Mouse (Mus musculus) heart, adult 11 months (tissue): ENCODE measurements at regions not wholly inside any gene's neighbourhood (a gene's known extent, or its start where the extent isn't known, plus 50 kb on each side); places are given as distances from the start of the nearest gene placed in this dataset.

ENCODE experiments used
- DNase-seq: peaks from one replicate; pipeline ENCODE4 v3.0.0; 2022

- DNase-seq, result no peak
Measured at GRCm38 (mm10) chr7:136457867-136458448, 436.5 kb upstream of the Mgmt start.

DNA sequence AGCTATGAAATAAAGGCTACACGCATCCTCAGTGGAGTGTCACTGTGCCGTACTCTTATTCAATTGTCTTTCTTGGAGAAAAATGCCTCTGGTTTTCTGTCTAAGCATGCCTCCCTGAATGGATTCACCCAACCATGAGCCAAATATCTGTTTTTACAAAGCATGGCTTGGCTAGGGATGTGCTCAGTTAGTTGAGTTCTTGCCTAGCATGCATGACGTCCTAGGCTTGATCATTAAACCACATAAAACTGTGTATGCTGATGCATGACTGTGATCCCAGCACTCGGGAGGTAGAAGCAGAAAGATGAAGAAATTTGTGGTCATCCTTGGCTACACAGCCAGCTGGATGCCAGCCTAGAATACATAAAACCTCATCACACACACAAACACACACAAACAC lies 417.3 kb upstream of the Mgmt start:
- no peak for DNase-seq

DNA sequence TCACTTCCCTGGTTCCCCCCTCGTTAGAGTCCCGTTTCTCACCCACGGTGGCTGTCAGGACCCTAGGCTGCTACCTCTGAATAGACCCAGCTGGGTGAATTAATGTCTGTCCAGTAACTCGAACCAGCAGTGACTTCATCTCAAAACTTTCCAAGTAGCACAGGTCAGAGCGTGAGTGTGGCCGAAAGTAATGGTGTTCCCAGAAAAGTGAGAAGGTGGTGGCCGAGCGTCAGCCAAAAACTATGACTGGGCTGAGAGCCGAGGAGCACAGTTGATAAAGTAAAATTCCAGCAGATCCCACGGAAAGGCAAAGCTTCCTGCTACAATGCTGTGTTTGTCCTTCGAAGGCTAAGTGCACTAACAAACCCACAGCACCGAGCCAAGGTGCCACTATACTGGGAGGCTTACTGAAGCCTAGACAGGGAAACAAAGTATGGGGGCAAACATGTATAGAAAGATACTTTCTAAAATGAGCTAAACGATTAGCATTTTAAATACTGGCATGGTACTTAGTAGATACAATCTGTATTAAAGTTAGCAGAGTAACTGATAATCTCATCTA lies 413.7 kb upstream of the Mgmt start:
- DNase-seq, result peak; percentile 97

DNA sequence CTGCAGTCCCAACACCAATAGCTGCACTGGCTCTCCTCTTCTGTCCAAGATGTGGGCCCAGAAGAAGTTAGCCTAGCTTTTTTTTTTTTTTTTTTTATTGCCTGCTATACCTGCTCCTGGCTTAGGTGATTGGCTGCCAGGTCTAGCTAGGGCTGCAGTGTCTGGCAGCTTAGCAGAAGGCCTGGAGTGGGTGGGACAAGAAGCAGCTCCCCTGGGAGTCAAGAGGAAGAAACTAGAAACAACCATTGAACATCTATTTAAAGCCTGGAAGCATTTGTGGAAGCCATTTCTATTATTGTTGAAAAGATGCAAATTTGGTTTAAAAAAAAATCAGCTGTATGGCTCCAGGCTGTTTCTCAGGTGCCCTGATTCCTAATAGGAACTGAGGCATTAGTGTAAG lies 411.2 kb upstream of the Mgmt start:
- DNase-seq, result peak; percentile 96

- no peak for DNase-seq
Measured at GRCm38 (mm10) chr7:136487556-136487955, 406.9 kb upstream of the Mgmt start.

- DNase-seq, result no peak
Measured at GRCm38 (mm10) chr7:136494862-136495261, 399.6 kb upstream of the Mgmt start.

DNA sequence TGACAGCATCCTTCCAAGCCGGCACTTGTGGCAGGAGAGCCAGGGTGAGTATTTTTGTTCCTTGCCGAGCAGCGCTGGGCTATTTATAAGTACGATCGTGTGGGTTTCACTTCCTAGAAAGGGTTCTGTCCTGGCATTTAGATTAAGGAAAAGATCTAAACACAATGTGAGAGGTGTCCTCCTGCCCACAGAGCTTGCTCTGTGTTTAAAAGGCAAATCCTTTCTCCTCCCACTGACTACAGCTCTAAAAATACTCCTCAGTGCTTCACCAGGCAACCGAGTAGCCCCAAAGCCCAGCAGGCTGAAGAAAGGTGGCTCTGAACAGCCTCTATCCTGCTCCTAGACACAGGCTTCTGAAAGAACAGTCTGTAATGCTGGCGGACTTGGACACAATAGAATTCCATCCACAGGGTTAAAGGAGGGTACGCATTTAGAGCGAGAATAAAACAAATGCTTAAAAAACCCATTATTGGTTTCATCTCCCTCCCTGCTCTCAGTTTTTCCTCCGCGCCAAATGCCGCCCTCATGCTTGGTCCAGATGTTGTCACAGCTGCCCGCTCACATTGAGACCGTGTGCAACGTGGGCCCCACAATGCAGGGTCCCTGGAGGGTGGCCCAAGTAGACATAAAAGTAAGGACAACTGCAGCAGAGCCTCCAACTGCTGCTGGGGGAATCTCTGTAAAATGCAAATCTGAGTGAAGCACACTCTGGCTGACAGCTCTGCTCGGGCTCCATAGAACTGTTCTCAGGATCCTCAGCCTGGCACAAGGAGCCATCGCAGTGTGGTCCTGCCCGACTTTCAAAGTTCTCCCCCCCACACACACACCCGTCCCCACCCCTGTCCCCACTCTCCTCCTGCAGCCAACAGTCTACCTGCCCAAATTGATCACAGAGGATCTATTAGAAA lies 397.8 kb upstream of the Mgmt start:
- peak; percentile 91 for DNase-seq

DNA sequence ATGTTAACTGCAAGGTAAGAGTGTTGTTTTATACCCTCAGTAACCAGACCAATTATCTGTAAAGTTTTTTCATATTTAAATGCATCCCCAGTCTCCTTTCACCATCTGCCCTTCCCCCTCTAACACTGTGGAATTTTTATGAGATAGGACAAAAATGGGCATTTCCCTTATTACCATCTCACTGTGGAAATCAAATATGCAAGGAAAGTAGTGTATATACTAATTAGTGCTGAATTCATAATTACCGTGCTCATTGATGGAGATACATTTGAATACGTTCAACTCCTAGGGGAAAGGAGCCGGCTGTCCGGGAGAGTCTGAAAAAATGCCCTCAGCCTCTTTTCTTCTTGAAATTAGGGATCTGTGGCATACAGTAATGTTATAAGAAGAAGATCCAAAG lies 394.4 kb upstream of the Mgmt start:
- no peak for DNase-seq

DNA sequence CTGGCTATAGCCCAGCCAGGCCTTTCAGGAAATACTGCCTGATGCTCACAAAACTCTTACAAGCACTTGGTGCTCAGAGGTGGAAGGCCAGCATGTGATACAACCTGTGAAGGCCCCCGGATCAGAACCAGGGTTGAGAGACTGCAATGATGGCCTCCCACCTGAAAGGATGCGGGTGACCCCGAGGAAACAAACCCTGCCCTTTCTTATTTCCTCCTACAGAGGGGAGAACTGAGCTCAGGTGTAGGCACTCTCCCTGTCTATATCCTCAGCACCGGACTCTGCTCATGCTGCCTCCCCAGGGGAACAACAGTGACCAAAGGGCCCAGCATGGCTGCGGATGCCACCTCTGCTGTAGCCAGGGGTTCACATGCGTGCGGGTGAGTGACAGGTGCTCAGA lies 393.3 kb upstream of the Mgmt start:
- no peak for DNase-seq

DNA sequence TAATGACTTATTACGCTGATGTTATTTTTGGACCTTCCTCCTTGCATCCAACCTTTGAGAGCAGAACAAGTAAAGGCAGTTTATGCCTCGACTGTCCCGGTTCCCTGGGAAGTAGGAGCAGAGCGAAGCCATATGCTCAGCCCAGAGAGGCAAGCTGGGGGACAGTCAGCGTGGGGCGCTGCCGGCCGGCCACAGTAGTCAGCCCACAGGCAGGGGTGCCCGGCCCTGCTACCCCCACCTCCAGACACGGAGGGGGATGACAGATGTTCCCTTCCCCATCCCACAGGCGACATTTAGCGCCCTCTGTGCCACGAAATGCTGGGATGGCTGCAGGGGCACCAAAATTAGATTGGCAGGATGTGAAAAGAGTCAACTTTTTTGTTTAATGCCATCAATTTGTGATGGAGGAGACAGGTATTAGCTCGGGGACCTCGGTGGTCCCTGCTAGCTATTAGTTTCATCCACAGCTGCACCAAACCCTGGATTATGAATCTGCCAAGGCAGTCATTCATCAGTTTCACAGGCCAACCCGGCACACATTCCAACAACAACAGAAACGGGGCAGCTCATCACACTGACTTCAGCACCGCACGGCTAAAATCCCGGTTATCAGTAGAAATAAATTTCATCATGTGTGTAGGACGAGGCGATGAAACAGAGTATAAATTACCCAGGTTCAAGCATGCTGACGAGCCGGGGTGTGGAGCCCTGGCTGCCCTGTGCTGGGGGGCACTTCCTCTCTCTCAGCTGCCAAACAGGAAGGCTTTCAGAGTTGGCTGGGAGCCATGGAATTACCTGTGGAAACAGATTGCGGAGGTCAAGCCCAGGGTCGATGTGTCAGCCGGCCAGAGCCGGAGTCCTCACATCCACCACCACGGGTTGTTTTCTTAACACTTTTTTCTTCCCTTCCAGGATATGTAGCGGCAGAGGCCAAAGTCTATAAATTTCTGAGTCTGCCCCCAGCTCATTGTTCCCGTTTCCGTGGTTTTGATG lies 392.3 kb upstream of the Mgmt start:
- DNase-seq, result peak; percentile 96

DNA sequence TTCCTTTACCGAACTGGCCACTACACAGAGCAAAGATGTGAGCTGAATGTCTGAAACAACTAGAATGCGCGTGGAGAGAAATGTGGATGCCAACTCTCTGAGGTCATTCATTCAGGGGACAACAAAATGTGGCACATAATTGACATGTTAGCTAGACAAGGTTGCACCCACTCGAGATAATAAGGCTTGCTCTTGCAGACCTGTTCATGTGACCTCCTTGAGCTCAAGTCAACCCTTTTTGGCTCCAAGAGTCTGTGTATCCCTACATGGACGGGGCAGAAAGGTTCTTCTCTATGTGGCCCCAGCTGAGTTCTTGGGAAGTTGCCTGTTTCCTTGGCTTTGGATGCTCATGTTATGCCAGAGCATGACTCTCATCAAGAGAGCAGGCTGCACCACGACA lies 383.0 kb upstream of the Mgmt start:
- peak; percentile 11 for DNase-seq

DNA sequence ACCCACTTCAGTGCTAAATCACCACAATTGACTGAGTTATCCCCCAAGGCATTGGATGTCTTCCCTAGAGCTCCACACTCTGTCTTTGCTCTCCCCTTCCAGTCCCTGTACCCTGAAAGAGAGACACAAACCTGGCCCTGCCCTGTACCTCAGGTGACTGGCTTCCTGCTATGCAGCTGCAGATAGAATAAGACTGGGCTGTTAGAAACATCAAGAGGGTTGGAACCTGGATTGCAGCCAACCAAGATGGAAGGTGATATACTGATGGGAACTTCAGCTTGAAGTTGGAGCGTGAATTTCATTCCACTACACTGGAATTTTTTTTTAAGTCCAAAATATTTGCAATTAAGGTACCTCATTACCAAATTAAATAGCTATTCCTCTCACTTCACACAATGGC lies 379.0 kb upstream of the Mgmt start:
- DNase-seq, result peak; percentile 91

DNA sequence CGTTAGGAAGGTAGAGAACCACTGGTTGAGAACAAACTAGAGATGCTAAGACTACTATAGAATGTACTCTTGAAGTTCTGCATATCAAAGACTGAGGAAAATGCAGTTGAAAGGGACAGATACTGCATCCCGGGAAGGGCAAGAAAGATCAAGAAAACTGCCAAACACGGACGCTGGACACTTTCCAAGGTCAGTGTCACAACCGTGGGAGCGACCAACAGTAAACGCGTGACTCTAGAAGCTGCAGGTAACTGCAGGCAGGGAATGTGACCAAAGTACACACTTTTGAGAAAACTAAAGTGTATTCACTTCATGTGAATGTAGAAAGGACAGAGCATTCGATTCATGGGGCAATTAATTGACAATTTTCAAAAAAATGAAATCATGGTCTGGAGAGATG lies 368.6 kb upstream of the Mgmt start:
- DNase-seq, result peak; percentile 55

GRCm38 (mm10) chr7:136530006-136530785 lies 364.2 kb upstream of the Mgmt start:
- DNase-seq, result peak; percentile 74

DNA sequence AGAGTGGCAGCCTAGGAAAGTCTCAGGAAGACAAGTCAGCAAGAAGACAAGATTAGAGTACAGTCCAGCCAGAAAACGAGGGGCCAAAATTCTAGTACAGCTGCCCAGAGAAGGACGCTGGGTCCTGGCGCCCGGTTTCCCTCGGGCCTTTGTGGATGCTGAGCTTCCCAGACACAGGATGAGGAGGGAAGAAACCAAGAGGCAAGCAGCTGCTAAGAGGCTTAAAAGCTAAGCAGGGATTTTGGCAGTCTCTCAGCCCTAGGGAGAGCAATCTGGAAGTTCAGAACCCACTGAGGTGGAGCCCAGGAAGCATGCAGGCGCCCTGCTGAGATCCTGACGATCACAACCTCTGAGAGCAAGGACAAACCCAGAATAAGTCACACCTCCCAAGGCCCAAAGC lies 363.1 kb upstream of the Mgmt start:
- DNase-seq, result peak; percentile 95

DNA sequence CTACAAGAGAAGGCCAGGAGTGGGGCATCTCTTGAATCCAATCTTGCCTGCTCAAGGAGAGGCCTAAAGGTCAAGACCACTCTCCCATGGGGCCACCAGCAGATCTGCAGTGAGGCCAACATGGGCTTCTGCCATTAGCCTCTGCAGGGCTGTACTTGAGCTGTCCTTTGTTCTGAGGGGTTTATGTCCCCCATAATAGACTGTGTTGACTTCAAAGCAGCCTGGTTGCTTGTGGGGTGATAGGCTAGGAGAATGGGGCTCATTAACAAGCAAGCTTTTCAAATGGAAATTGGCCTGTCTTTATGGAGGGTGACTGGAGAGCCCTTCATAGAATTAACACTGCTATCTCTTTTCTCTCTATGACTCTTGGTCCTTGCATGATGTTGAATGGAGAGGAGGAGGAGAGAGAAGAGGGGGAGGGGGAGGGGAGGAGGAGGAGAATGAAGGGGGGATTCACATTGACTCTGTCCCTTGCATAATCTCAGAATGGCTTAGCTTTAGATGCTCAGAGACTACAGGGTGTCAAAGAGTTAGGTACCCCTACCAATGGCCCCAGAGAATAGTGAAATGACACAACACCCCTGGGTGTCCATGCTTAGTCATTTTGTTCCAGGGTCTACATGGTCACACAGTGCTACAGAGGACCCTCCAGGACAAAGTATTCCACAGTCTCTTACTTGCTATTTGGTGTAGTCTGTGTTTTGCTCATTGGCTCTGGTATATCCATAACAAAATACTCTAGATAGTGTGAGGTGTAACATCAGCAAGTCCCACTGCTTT lies 352.3 kb upstream of the Mgmt start:
- peak; percentile 66 for DNase-seq

DNA sequence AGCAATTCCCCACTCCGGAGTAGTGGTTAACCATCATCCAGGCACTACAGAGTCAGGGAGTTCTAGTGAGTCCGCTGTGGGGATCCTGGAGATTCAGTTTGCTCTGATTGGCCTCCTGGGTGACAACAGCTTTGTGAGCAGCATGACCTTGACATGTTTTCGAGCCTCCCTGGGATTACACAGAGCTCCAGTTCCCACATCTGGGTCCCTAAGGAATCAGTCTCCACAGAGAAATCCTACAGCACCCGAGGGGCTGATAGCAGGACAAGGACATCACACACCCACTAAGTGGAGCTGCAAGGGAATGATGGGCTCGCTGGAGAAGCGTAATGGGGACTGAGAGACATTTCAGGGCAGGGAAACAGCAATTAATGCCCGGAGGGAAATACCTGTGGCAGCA lies 351.5 kb upstream of the Mgmt start:
- peak; percentile 95 for DNase-seq

GRCm38 (mm10) chr7:136547837-136548236 lies 346.6 kb upstream of the Mgmt start:
- DNase-seq, result no peak

DNA sequence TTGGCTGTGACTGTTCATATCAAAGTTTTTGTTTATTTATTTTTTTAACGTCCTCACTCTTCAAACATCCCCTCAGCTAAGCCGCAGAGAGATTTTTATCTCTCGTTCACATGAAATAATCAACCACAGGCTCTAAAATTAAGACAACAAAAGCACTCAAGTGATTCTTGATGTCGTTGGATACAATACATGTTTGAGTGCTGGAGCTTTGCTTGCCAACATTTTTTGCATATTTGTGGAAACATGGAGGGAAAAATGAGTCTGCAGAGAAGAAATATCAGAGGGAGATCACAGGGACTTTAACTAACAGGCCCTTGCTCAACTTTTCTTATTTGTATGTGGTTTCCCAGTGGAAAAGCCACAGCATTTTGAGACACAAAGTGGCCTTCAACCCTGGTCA lies 338.0 kb upstream of the Mgmt start:
- peak; percentile 55 for DNase-seq

GRCm38 (mm10) chr7:136559536-136559935 lies 334.9 kb upstream of the Mgmt start:
- DNase-seq, result no peak

GRCm38 (mm10) chr7:136570911-136571310 lies 323.5 kb upstream of the Mgmt start:
- DNase-seq, result peak; percentile 94
